Mouse (Mus musculus) cerebellum, adult 2 months (tissue): Measurements from ENCODE around the gene Tceal9. TPM values are rescaled to one million over a fixed set of nuclear protein-coding genes. Genes with fewer than 3 reads are reported as not detected.

Experiments used
- DNase-seq, 2 experiments: peaks; one replicate each; pipeline ENCODE4 v3.0.0; 2021
- H3K27ac ChIP-seq: fragments of 200-500 bp; 2 replicates; pipeline ENCODE4 v1.5.1; 2012; ENCODE audit warnings: low read length, control low read depth, inconsistent platforms; ENCODE audit not compliant: insufficient read depth
- H3K27me3 ChIP-seq: fragments of 200-500 bp; 2 replicates; pipeline ENCODE4 v1.6.1; 2012; ENCODE audit warnings: inconsistent platforms, mild to moderate bottlenecking, low read length, moderate library complexity; ENCODE audit not compliant: control insufficient read depth, insufficient read depth
- H3K4me1 ChIP-seq: fragments of 200-500 bp; 2 replicates; pipeline ENCODE4 v1.6.1; 2011; ENCODE audit warnings: low read length; ENCODE audit not compliant: control insufficient read depth, insufficient read depth
- H3K4me3 ChIP-seq: fragments of 200-500 bp; replicated peaks from 2 replicates; pipeline ENCODE3; 2011; ENCODE audit warnings: mild to moderate bottlenecking, low read depth, low read length, control low read depth; ENCODE audit not compliant: insufficient read depth
- CTCF ChIP-seq: fragments of 200-500 bp; IDR thresholded peaks from 2 replicates; pipeline ENCODE4 v1.5.1; 2011; ENCODE audit warnings: low read depth, mild to moderate bottlenecking, control low read depth, low read length, moderate library complexity, borderline replicate concordance; ENCODE audit not compliant: insufficient read depth
- POLR2A ChIP-seq: fragments of 200-500 bp; IDR thresholded peaks from 2 replicates; pipeline ENCODE4 v1.6.1; 2011; ENCODE audit warnings: low read length, control low read depth, borderline replicate concordance; ENCODE audit not compliant: insufficient read depth
- whole genome bisulfite sequencing: fragments of 180-500 bp; shearing (Covaris S2); methylation state at CpG from one replicate; pipeline ENCODE4 v1.1.7; 2018; 5-methylcytosine and 5-hydroxymethylcytosine counted together
- polyA plus RNA-seq: library from polyadenylated mRNA; depleted of rRNA; stranded (reverse); fragments of >200 nt; gene quantifications from 2 replicates; pipeline ENCODE4 v1.2.3, GENCODE M21; 2012; rRNA removed

The Tceal9 gene
- polyA plus RNA-seq, 1 experiment, result 117 TPM

DNA sequence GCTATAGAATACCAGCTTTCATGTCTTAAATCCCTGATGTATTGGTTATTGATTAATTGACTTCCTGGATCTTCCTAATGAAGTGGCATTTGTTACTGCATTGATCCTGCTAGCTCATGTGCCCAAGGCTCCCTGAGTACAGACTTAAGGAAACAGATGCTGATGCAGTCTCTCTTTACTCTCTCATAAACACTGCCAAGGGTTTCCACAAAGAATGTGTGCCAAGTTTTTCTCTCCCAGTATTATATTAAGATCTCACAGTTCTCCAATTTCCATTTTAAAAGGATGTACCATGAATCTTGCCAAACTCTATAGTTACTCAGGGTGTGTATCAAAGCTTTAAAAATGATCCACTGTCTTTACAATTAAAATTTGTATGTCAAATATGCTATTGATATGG, 33.5 kb downstream of the Tceal9 start:
- no peak for TF ChIP-seq POLR2A
- no peak for TF ChIP-seq CTCF
- H3K4me1 ChIP-seq, result no peaks in the 10 kb centered on the region
- DNase-seq, result no peak
- H3K27me3 ChIP-seq, result no peaks in the 10 kb centered on the region
- no peak overlapping the region for H3K4me3 ChIP-seq
- H3K27ac ChIP-seq, result no peak overlapping the region

DNA sequence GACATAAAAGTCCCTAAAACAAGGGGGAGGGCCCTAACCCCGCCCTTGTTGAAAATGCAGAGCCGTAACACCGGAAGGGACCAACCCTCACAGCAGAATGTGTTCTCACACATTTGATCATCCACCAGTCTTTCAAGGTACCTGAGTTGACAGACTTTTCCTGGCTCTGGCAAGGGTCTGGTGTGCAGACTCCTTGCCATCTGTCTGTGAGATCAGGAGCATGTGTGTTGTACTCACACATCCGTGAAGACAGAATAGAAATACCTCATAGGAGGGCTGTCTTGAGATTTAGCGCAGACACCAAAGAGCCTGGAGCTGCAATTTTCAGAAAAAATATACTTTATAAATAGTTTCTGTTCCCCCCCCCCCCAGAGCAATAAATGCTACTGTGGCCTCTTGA, 34.5 kb downstream of the Tceal9 start:
- TF ChIP-seq CTCF (no peak), POLR2A (no peak)
- Histone ChIP-seq H3K4me1 (no peaks in the 10 kb centered on the region), H3K4me3 (no peak overlapping the region), H3K27ac (no peak overlapping the region), H3K27me3 (no peaks in the 10 kb centered on the region)
- DNase-seq, result no peak
- 43% methylated on average over 5 of the region's 5 CpGs for WGBS

DNA sequence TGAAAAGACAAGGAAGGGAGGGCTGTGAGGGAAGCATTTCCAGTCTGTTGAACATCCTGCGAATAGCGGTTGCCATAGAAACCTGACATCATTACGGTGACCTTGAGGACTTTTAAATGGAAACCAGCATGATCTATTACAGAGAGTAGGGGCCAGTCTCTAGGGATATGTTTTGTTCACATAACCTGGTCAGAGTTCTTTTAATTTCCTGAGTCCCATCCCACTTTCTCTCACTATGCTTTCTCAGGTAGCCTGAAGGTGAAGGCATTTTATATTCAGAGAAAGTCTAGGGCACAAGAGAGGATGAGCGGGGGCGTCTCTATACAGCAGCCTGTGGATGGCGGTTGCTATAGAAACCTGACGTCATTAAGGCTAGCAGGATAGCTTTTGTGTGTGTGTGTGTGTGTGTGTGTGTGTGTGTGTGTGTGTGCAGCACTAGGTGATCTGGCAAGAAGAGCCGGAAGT, 46.0 kb downstream of the Tceal9 start:
- no peak overlapping the region for H3K4me3 ChIP-seq
- no peak for TF ChIP-seq POLR2A
- no peak for TF ChIP-seq CTCF
- H3K27me3 ChIP-seq, result no peaks in the 10 kb centered on the region
- H3K27ac ChIP-seq, result no peak overlapping the region
- 10% methylated on average over 8 of the region's 8 CpGs for WGBS
- no peaks in the 10 kb centered on the region for H3K4me1 ChIP-seq
- DNase-seq, result peak; percentile 25 to 45

Other genes with a start within 250 kb of the Tceal9 start
- 36.7 and 40.0 TPM in 2 replicates for gene Arxes1, start 211.7 kb upstream of the Tceal9 start, polyA plus RNA-seq
- 291 and 304 TPM in 2 replicates for gene Bex2, start 176.8 kb upstream of the Tceal9 start, polyA plus RNA-seq
- 0.05 and 0.10 TPM in 2 replicates for gene Nxf3, start 159.8 kb upstream of the Tceal9 start, polyA plus RNA-seq
- 27.8 and 33.7 TPM in 2 replicates for gene Bex4, start 106.1 kb upstream of the Tceal9 start, polyA plus RNA-seq
- 71.8 and 72.0 TPM in 2 replicates for gene Tceal8, start 72.7 kb upstream of the Tceal9 start, polyA plus RNA-seq
- 123 and 134 TPM in 2 replicates for gene Tceal5, start 41.2 kb upstream of the Tceal9 start, polyA plus RNA-seq
- gene Tceal7, start 30.3 kb upstream of the Tceal9 start, polyA plus RNA-seq, result 0.22 and 0.33 TPM in 2 replicates
- gene Bex1, start 29.6 kb upstream of the Tceal9 start, polyA plus RNA-seq, result 110 and 114 TPM in 2 replicates
- 465 and 491 TPM in 2 replicates for gene Bex3, start 25.2 kb downstream of the Tceal9 start, polyA plus RNA-seq